Mouse (Mus musculus) midbrain, postnatal 0 days (tissue): Measurements from ENCODE around the gene Endod1. TPM values are rescaled to one million over a fixed set of nuclear protein-coding genes. Genes with fewer than 3 reads are reported as not detected.

ENCODE experiments used
- ATAC-seq: fragments of 200-750 bp; cut with Nextera tagmentation; 2 replicates; pipeline ENCODE4 v1.8.0; 2017; ENCODE audit warnings: moderate number of reproducible peaks, mild to moderate bottlenecking, moderate TSS enrichment, moderate library complexity; ENCODE audit not compliant: low FRiP score
- DNase-seq: peaks from one replicate; pipeline ENCODE4 v3.0.0-alpha.2; 2015; ENCODE audit warnings: low spot score
- H3K27ac ChIP-seq: fragments of 300-500 bp; sonication (generic); 2 replicates; pipeline ENCODE4 v1.5.1; 2014; ENCODE audit warnings: low read depth, mild to moderate bottlenecking, low read length, mixed read lengths
- H3K27me3 ChIP-seq: fragments of 300-500 bp; sonication (generic); 2 replicates; pipeline ENCODE4 v1.6.1; 2014; ENCODE audit warnings: low read length, control low read depth, mixed read lengths; ENCODE audit not compliant: insufficient read depth
- H3K36me3 ChIP-seq: fragments of 300-500 bp; sonication (generic); 2 replicates; pipeline ENCODE4 v1.6.1; 2014; ENCODE audit warnings: low read length, control low read depth, mixed read lengths; ENCODE audit not compliant: insufficient read depth
- H3K4me1 ChIP-seq: fragments of 300-500 bp; sonication (generic); 2 replicates; pipeline ENCODE4 v1.6.1; 2014; ENCODE audit warnings: mild to moderate bottlenecking, control low read depth, antibody characterized with exemption, low read length, mixed read lengths; ENCODE audit not compliant: insufficient read depth
- H3K4me2 ChIP-seq: fragments of 300-500 bp; sonication (generic); 2 replicates; pipeline ENCODE4 v1.6.1; 2014; ENCODE audit warnings: low read depth, mild to moderate bottlenecking, low read length, mixed read lengths; ENCODE audit not compliant: poor library complexity, severe bottlenecking
- H3K4me3 ChIP-seq: fragments of 300-500 bp; sonication (generic); 2 replicates; pipeline ENCODE4 v1.5.1; 2014; ENCODE audit warnings: low read depth, mild to moderate bottlenecking, low read length, moderate library complexity
- H3K9ac ChIP-seq: fragments of 300-500 bp; sonication (generic); replicated peaks from 2 replicates; pipeline ENCODE4 v1.6.1; 2014; ENCODE audit warnings: mild to moderate bottlenecking, low read length, moderate library complexity, mixed read lengths; ENCODE audit not compliant: poor library complexity, severe bottlenecking
- H3K9me3 ChIP-seq: fragments of 300-500 bp; sonication (generic); 2 replicates; pipeline ENCODE4 v1.6.1; 2016; ENCODE audit warnings: low read length, control low read depth
- CTCF ChIP-seq: IDR thresholded peaks from 2 replicates; pipeline ENCODE4 v1.5.1; 2016; ENCODE audit warnings: antibody characterized with exemption, mild to moderate bottlenecking
- WGBS: fragments of 180-500 bp; shearing (Covaris S2); extraction: QIAGEN DNeasy Blood & Tissue Kit; methylation state at CpG from one replicate; pipeline ENCODE4 v1.1.7; 2014; 5-methylcytosine and 5-hydroxymethylcytosine counted together
- polyA plus RNA-seq: library from polyadenylated mRNA; unstranded; fragments of >200 nt; fragmentation: Nextera tagmentation; extraction: Ambion mirVana; gene quantifications from 2 replicates; pipeline ENCODE4 v1.2.1, GENCODE M21; 2015
- total RNA-seq: library from RNA; depleted of rRNA; stranded (reverse); fragments of >200 nt; gene quantifications from 2 replicates; pipeline ENCODE4 v1.2.3, GENCODE M21; 2014

Endod1 gene
- total and polyA plus RNA-seq, 2 experiments from 2014 or later = 40.6 to 92.3 TPM

GRCm38 (mm10) chr9:14336901-14337300 lies 44.4 kb downstream of the Endod1 start:
- WGBS = 90% methylated on average over 3 of the region's 3 CpGs
- H3K4me1 ChIP-seq = no peaks in the 10 kb centered on the region
- 0 out of 2 replicates have a peak, but pooled peaks cover 8% of the 10 kb centered on the region for H3K36me3 ChIP-seq
- no peak overlapping the region for H3K4me3 ChIP-seq
- H3K27me3 ChIP-seq = no peaks in the 10 kb centered on the region
- ATAC-seq (no peak), DNase-seq (peak; percentile 3)
- H3K9me3 ChIP-seq = no peaks in the 10 kb centered on the region
- no peak for TF ChIP-seq CTCF
- H3K4me2 ChIP-seq = no peak overlapping the region
- no peak overlapping the region for H3K9ac ChIP-seq
- no peak overlapping the region for H3K27ac ChIP-seq

- Histone ChIP-seq H3K36me3 (peaks cover 10% of the 10 kb centered on the region; the same call in 1 of the 2 replicates), H3K9ac (no peak overlapping the region), H3K4me1 (no peaks in the 10 kb centered on the region), H3K4me2 (no peak overlapping the region), H3K27me3 (no peaks in the 10 kb centered on the region), H3K9me3 (no peaks in the 10 kb centered on the region), H3K4me3 (no peak overlapping the region), H3K27ac (no peak overlapping the region)
- no peak for TF ChIP-seq CTCF
- ATAC-seq = no peak
- no peak for DNase-seq
- whole genome bisulfite sequencing = 87% methylated on average over 4 of the region's 4 CpGs
These were observed 45.5 kb downstream of the Endod1 start for GRCm38 (mm10) chr9:14335829-14336228.

- ATAC-seq = no peak
These were observed 64.7 kb downstream of the Endod1 start for GRCm38 (mm10) chr9:14316618-14317017.

GRCm38 (mm10) chr9:14314477-14314876 lies 66.8 kb downstream of the Endod1 start:
- no peak overlapping the region for H3K9ac ChIP-seq
- DNase-seq = no peak
- no peaks in the 10 kb centered on the region for H3K4me1 ChIP-seq
- WGBS = 80% methylated on average over 7 of the region's 7 CpGs
- peaks cover 32% of the 10 kb centered on the region for H3K36me3 ChIP-seq
- no peak overlapping the region for H3K4me3 ChIP-seq
- no peak overlapping the region for H3K4me2 ChIP-seq
- no peaks in the 10 kb centered on the region for H3K27me3 ChIP-seq
- no peak overlapping the region for H3K27ac ChIP-seq
- no peak for TF ChIP-seq CTCF
- H3K9me3 ChIP-seq = no peaks in the 10 kb centered on the region
- ATAC-seq = no peak

More at GRCm38 (mm10) chr9:14316618-14317017, 64.7 kb downstream of the Endod1 start:
- 100% methylated on average over 1 of the region's 1 CpGs for WGBS
- no peak for DNase-seq
- H3K4me1 ChIP-seq = no peaks in the 10 kb centered on the region
- H3K9ac ChIP-seq = no peak overlapping the region
- no peak overlapping the region for H3K4me3 ChIP-seq
- H3K27me3 ChIP-seq = no peaks in the 10 kb centered on the region
- no peak overlapping the region for H3K27ac ChIP-seq
- H3K4me2 ChIP-seq = no peak overlapping the region
- H3K36me3 ChIP-seq = peaks cover 40% of the 10 kb centered on the region
- no peak for TF ChIP-seq CTCF
- H3K9me3 ChIP-seq = no peaks in the 10 kb centered on the region

- H3K27me3 ChIP-seq = no peaks in the 10 kb centered on the region
- DNase-seq (no peak), ATAC-seq (no peak)
- no peaks in the 10 kb centered on the region for H3K4me1 ChIP-seq
- no peak for TF ChIP-seq CTCF
- no peak overlapping the region for H3K4me2 ChIP-seq
- H3K4me3 ChIP-seq = no peak overlapping the region
- H3K9ac ChIP-seq = no peak overlapping the region
- H3K9me3 ChIP-seq = no peaks in the 10 kb centered on the region
- peaks cover 30% of the 10 kb centered on the region for H3K36me3 ChIP-seq
- 75% methylated on average over 3 of the region's 3 CpGs for WGBS
- H3K27ac ChIP-seq = no peak overlapping the region
These were observed 67.3 kb downstream of the Endod1 start for GRCm38 (mm10) chr9:14313968-14314367.

- Histone ChIP-seq H3K4me3 (no peak overlapping the region), H3K27me3 (no peaks in the 10 kb centered on the region), H3K27ac (no peak overlapping the region), H3K9ac (no peak overlapping the region), H3K9me3 (no peaks in the 10 kb centered on the region), H3K36me3 (peaks cover 24% of the 10 kb centered on the region), H3K4me2 (no peak overlapping the region), H3K4me1 (no peaks in the 10 kb centered on the region)
- no peak for TF ChIP-seq CTCF
- ATAC-seq = no peak
- no peak for DNase-seq
- WGBS = 97% methylated on average over 3 of the region's 3 CpGs
These were observed 74.0 kb downstream of the Endod1 start for GRCm38 (mm10) chr9:14307341-14307740.
